Mouse (Mus musculus) C2C12 (cell line): ENCODE measurements around the gene Ficd.

Source experiments
- CEBPB ChIP-seq: IDR thresholded peaks from one replicate; pipeline ENCODE4 v1.6.1; 2011; ENCODE audit warnings: low read depth, mild to moderate bottlenecking, control low read depth, moderate library complexity
- CTCF ChIP-seq: IDR thresholded peaks from one replicate; pipeline ENCODE4 v1.5.1; 2011; ENCODE audit not compliant: control insufficient read depth, insufficient read depth, insufficient read length
- FOSL1 ChIP-seq: IDR thresholded peaks from one replicate; pipeline ENCODE4 v1.8.0; 2011; ENCODE audit warnings: mild to moderate bottlenecking, low read length; ENCODE audit not compliant: poor library complexity, insufficient read depth, severe bottlenecking
- MAX ChIP-seq: IDR thresholded peaks from one replicate; pipeline ENCODE4 v1.6.1; 2011; ENCODE audit warnings: mild to moderate bottlenecking, control low read depth
- MYOD1 ChIP-seq: IDR thresholded peaks from one replicate; pipeline ENCODE4 v1.6.1; 2011; ENCODE audit warnings: low read depth; ENCODE audit not compliant: control insufficient read depth, insufficient read length
- MYOG ChIP-seq: IDR thresholded peaks from one replicate; pipeline ENCODE4 v1.6.1; 2011; ENCODE audit not compliant: control insufficient read depth, insufficient read length; ENCODE audit errors: extremely low read depth
- USF1 ChIP-seq: IDR thresholded peaks from one replicate; pipeline ENCODE4 v1.6.1; 2011; ENCODE audit warnings: low read depth, mild to moderate bottlenecking, control low read depth, moderate library complexity

DNA sequence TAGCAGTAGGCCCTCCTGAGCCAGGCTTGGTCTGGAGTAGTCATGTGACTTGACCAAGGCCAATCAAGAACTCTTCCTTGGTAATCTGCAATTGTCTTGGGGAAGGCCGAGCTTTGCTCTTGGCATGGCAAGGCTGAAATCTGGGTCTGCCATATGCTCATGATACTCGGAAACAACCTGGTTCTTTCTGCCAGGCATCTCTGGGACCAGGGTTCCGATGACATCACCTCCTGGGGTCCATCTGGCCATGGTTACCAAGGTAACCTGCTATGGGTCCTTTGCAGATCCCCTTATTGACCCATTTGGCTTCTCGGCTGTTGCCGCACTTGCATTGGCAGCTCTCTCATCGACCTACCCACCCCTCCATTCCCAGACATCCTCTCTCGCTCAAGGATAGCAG is 7.6 kb upstream of the Ficd start:
- TF ChIP-seq CTCF (no peak), MYOD1 (no peak), MAX (no peak), USF1 (no peak), CEBPB (no peak), FOSL1 (no peak), MYOG (no peak)
